Mouse (Mus musculus) embryonic facial prominence, embryonic 11.5 days (tissue): ENCODE data around the gene Samd14. TPM values are rescaled to one million over a fixed set of nuclear protein-coding genes. Genes with fewer than 3 reads are reported as not detected.

Experiments
- ATAC-seq: fragments of 200-750 bp; cut with Nextera tagmentation; replicated peaks from 2 replicates; pipeline ENCODE4 v1.8.0; 2017; ENCODE audit warnings: low read depth; ENCODE audit not compliant: insufficient number of reproducible peaks, low FRiP score, low TSS enrichment
- DNase-seq: peaks from one replicate; pipeline ENCODE4 v3.0.0-alpha.2; 2015; ENCODE audit warnings: low spot score
- H3K27ac ChIP-seq: fragments of 300-500 bp; sonication (generic); replicated peaks from 2 replicates; pipeline ENCODE4 v1.5.1; 2014; ENCODE audit warnings: mild to moderate bottlenecking, low read depth, low read length, control low read depth
- H3K27me3 ChIP-seq: fragments of 300-500 bp; sonication (generic); 2 replicates; pipeline ENCODE4 v1.6.1; 2014; ENCODE audit warnings: mild to moderate bottlenecking, low read length, moderate library complexity, mixed read lengths; ENCODE audit not compliant: control insufficient read depth, insufficient read depth
- H3K36me3 ChIP-seq: fragments of 300-500 bp; sonication (generic); replicated peaks from 2 replicates; pipeline ENCODE4 v1.6.1; 2014; ENCODE audit warnings: low read depth, mild to moderate bottlenecking, low read length, moderate library complexity, mixed read lengths; ENCODE audit not compliant: control insufficient read depth, insufficient read depth
- H3K4me1 ChIP-seq: fragments of 300-500 bp; sonication (generic); 2 replicates; pipeline ENCODE4 v1.6.1; 2014; ENCODE audit warnings: low read length, mixed read lengths; ENCODE audit not compliant: control insufficient read depth, insufficient read depth
- H3K4me2 ChIP-seq: fragments of 300-500 bp; sonication (generic); 2 replicates; pipeline ENCODE4 v1.6.1; 2014; ENCODE audit warnings: low read depth, mild to moderate bottlenecking, control low read depth, low read length, moderate library complexity
- H3K4me3 ChIP-seq: fragments of 300-500 bp; sonication (generic); 2 replicates; pipeline ENCODE4 v1.5.1; 2014; ENCODE audit warnings: low read depth, low read length, control low read depth
- H3K9ac ChIP-seq: fragments of 300-500 bp; sonication (generic); replicated peaks from 2 replicates; pipeline ENCODE4 v1.6.1; 2014; ENCODE audit warnings: mild to moderate bottlenecking, control low read depth, low read length
- H3K9me3 ChIP-seq: fragments of 300-500 bp; sonication (generic); replicated peaks from 2 replicates; pipeline ENCODE4 v1.6.1; 2016; ENCODE audit warnings: mild to moderate bottlenecking, low read length, inconsistent platforms, mixed read lengths; ENCODE audit not compliant: control insufficient read depth
- WGBS: fragments of 180-500 bp; shearing (Covaris S2); extraction: QIAGEN DNeasy Blood & Tissue Kit; methylation state at CpG from one replicate; pipeline ENCODE4 v1.1.7; 2014; 5-methylcytosine and 5-hydroxymethylcytosine counted together
- polyA plus RNA-seq: library from polyadenylated mRNA; unstranded; fragments of >200 nt; fragmentation: Nextera tagmentation; extraction: Ambion mirVana; gene quantifications from 2 replicates; pipeline ENCODE4 v1.2.1, GENCODE M21; 2014

The Samd14 gene
- polyA plus RNA-seq, 1 experiment from 2014 or later: 31.1 TPM

GRCm38 (mm10) chr11:95034902-95035301, 25.2 kb downstream of the Samd14 start:
- DNase-seq: no peak
- WGBS: 71% methylated on average over 10 of the region's 10 CpGs
- Histone ChIP-seq H3K27me3 (no peaks in the 10 kb centered on the region), H3K27ac (no peak overlapping the region), H3K4me2 (no peak overlapping the region), H3K9me3 (no peaks in the 10 kb centered on the region), H3K4me1 (no peaks in the 10 kb centered on the region), H3K4me3 (no peak overlapping the region), H3K36me3 (no peaks in the 10 kb centered on the region), H3K9ac (no peak overlapping the region)
- no peak for ATAC-seq

DNA sequence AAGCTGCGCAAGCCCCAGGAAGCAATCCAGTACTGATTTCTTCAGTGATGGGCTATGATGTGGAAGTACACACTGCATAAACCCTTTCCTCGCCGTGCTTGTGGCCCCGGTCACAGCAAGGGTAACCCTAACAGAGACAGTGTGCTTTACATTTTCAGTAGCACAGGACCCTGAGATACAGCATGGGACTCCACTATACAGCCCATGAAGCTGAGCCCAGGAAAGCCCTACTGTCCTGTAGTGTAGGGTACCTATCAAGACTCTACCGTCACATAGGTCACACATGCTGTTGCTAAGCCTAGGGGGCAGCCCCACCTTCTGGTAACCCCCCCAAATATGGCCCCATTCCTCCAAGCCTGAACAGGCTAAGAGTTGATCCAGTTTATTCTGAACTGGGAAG, 26.8 kb downstream of the Samd14 start:
- no peak for ATAC-seq
- Histone ChIP-seq H3K27me3 (no peaks in the 10 kb centered on the region), H3K9ac (no peak overlapping the region), H3K9me3 (no peaks in the 10 kb centered on the region), H3K4me1 (no peaks in the 10 kb centered on the region; the same call in 1 of the 2 replicates), H3K36me3 (no peaks in the 10 kb centered on the region), H3K4me2 (no peak overlapping the region), H3K4me3 (no peak overlapping the region), H3K27ac (no peak overlapping the region)
- 93% methylated on average over 5 of the region's 5 CpGs for WGBS
- no peak for DNase-seq

DNA sequence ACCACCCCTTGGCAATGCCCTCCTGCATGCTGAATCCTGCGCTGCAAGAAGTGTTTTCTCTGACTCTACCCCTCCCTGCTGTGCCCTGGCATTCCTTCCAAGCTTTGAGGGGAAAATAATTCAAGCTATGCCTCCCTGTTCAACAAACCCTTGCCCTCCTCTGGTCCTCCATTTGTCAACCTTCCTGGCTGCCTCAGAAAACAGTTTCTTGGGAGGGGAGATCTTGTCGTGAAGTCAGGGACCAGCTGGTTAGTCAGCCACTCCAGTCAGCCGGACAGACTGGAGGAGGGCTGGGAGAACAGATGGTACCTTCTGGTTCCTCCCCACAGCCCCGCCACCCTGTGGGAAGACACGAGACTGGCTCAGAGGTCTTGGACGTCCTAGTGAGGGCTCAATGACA, 27.6 kb downstream of the Samd14 start:
- Histone ChIP-seq H3K27me3 (no peaks in the 10 kb centered on the region), H3K4me2 (no peak overlapping the region), H3K36me3 (no peaks in the 10 kb centered on the region), H3K27ac (no peak overlapping the region), H3K4me3 (no peak overlapping the region), H3K4me1 (no peaks in the 10 kb centered on the region; the same call in 1 of the 2 replicates), H3K9me3 (no peaks in the 10 kb centered on the region), H3K9ac (no peak overlapping the region)
- 67% methylated on average over 6 of the region's 6 CpGs for WGBS
- ATAC-seq (no peak), DNase-seq (no peak)

GRCm38 (mm10) chr11:95038156-95038817, 28.6 kb downstream of the Samd14 start:
- no peaks in the 10 kb centered on the region for H3K27me3 ChIP-seq
- no peak overlapping the region for H3K4me2 ChIP-seq
- no peak for DNase-seq
- H3K9ac ChIP-seq: no peak overlapping the region
- ATAC-seq: no peak
- H3K36me3 ChIP-seq: no peaks in the 10 kb centered on the region
- no peak overlapping the region for H3K27ac ChIP-seq
- no peak overlapping the region for H3K4me3 ChIP-seq
- WGBS: 72% methylated on average over 14 of the region's 14 CpGs
- H3K4me1 ChIP-seq: no peaks in the 10 kb centered on the region; the same call in 1 of the 2 replicates
- H3K9me3 ChIP-seq: no peaks in the 10 kb centered on the region

GRCm38 (mm10) chr11:95038818-95039655, 29.4 kb downstream of the Samd14 start:
- H3K4me3 ChIP-seq: no peak overlapping the region
- H3K4me1 ChIP-seq: no peaks in the 10 kb centered on the region; the same call in 1 of the 2 replicates
- no peak overlapping the region for H3K27ac ChIP-seq
- ATAC-seq: no peak
- 82% methylated on average over 13 of the region's 13 CpGs for WGBS
- H3K36me3 ChIP-seq: no peaks in the 10 kb centered on the region
- H3K27me3 ChIP-seq: no peaks in the 10 kb centered on the region
- no peak overlapping the region for H3K9ac ChIP-seq
- no peak overlapping the region for H3K4me2 ChIP-seq
- H3K9me3 ChIP-seq: no peaks in the 10 kb centered on the region
- DNase-seq: no peak

DNA sequence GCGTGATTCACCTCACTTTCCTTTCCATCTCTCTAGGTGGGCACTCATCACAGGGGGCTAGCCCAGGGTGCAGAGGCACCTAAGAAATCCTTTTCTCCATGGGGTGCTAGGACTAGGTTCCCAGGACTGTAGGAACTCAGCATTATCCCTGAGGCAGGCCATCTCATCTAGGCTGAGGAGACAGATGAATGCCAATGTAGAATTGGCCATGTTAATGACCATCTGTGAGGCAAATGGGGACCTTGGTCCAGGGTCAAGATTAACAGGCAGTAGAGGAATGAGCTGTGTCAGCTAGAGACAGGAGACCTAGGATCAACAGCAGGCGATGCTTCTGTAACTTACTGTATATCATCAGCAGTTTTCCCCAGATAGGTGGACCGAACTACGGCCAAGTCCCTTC, 30.1 kb downstream of the Samd14 start:
- no peak overlapping the region for H3K9ac ChIP-seq
- 80% methylated on average over 4 of the region's 4 CpGs for WGBS
- no peak overlapping the region for H3K4me2 ChIP-seq
- H3K9me3 ChIP-seq: no peaks in the 10 kb centered on the region
- no peaks in the 10 kb centered on the region for H3K36me3 ChIP-seq
- DNase-seq: no peak
- H3K27me3 ChIP-seq: no peaks in the 10 kb centered on the region
- no peak overlapping the region for H3K27ac ChIP-seq
- no peaks in the 10 kb centered on the region; the same call in 1 of the 2 replicates for H3K4me1 ChIP-seq
- ATAC-seq: no peak
- H3K4me3 ChIP-seq: no peak overlapping the region

GRCm38 (mm10) chr11:95040491-95041138, 30.9 kb downstream of the Samd14 start:
- Histone ChIP-seq H3K4me3 (peak overlapping the region; percentile 63), H3K9me3 (no peaks in the 10 kb centered on the region), H3K27ac (no peak overlapping the region), H3K27me3 (no peaks in the 10 kb centered on the region), H3K4me1 (no peaks in the 10 kb centered on the region; the same call in 1 of the 2 replicates), H3K4me2 (peak overlapping the region; percentile 82), H3K36me3 (no peaks in the 10 kb centered on the region), H3K9ac (peak overlapping the region; percentile 44)
- ATAC-seq (no peak; the same call in 1 of the 2 replicates), DNase-seq (peak; percentile 43)
- WGBS: 3% methylated on average over 20 of the region's 20 CpGs
